Mouse (Mus musculus): ENCODE data around the gene Ago3.

The Ago3 gene

GRCm38 (mm10) chr4:126281706-126282105, 147.7 kb downstream of the Ago3 start:
- in situ Hi-C loops (cut with MboI, MseI), result no loop called here

Measured in T-helper 1 cell (primary cell).